Mouse (Mus musculus) stomach, postnatal 0 days (tissue): ENCODE results near the gene Tfap4.

Experiments
- CTCF ChIP-seq: IDR thresholded peaks from 2 replicates; pipeline ENCODE4 v1.5.1; 2016; ENCODE audit warnings: antibody characterized with exemption, low read depth, mild to moderate bottlenecking, moderate library complexity
- EP300 ChIP-seq: optimal IDR thresholded peaks from 2 replicates; pipeline ENCODE3; 2016; ENCODE audit warnings: antibody characterized with exemption

DNA sequence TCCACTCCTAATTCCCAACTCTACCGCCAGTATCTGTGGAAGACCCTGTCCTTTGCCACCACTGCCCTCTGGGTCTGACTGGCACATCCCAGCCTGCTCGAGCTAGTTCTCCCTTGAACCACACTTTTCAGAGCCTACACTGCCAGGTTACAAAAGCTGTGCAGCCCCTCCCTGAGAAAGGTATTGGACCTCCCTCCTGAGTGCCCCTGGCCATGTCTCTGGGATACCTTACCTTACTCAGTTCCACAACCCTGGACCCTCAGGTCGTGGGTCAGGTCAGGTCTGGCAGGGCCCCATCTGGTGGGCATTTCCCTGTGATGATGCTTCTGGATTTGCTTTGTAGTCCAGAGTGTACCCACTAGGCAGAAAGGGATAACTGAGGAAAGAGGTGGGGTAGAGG lies 40.0 kb upstream of the Tfap4 start:
- no peak for TF ChIP-seq CTCF
- no peak for TF ChIP-seq EP300
